Mouse (Mus musculus): ENCODE results near the gene Susd3.

The Susd3 gene

GRCm38 (mm10) chr13:49187288-49188218 lies 61.0 kb downstream of the Susd3 start, which contains the start of gene Ninj1:
Gene Ninj1, plus strand, starts transcription at chr13:49187485.
- peak; percentile 93 for DNase-seq (ENCODE audit: low read depth, low spot score)

GRCm38 (mm10) chr13:49186798-49187287 lies 61.7 kb downstream of the Susd3 start:
- DNase-seq (ENCODE audit: low read depth, low spot score) = no peak

- DNase-seq (ENCODE audit: low read depth, low spot score) = no peak
Observed at GRCm38 (mm10) chr13:49183646-49184045, 64.9 kb downstream of the Susd3 start.

GRCm38 (mm10) chr13:49183161-49183560 lies 65.3 kb downstream of the Susd3 start:
- DNase-seq (ENCODE audit: low read depth, low spot score) = no peak

GRCm38 (mm10) chr13:49181411-49181984 lies 67.0 kb downstream of the Susd3 start:
- DNase-seq (ENCODE audit: low read depth, low spot score) = no peak

GRCm38 (mm10) chr13:49180691-49181090 lies 67.8 kb downstream of the Susd3 start:
- no peak for DNase-seq (ENCODE audit: low read depth, low spot score)

All from CD4-positive helper T cell, adult 2 months (primary cell).